Mouse (Mus musculus) heart, embryonic 14.5 days (tissue): ENCODE measurements around the gene N6amt1. TPM values are rescaled to one million over a fixed set of nuclear protein-coding genes. Genes with fewer than 3 reads are reported as not detected.

Source experiments
- ATAC-seq: fragments of 200-750 bp; cut with Nextera tagmentation; 2 replicates; pipeline ENCODE4 v1.8.0; 2017; ENCODE audit warnings: low read depth, moderate TSS enrichment; ENCODE audit not compliant: insufficient number of reproducible peaks, insufficient read depth, low FRiP score
- H3K27ac ChIP-seq, 2 experiments: fragments of 200-500 bp in 1 of 2; fragments of 300-500 bp in 1 of 2; sonication (generic) in 1 of 2; replicated peaks in 1 of 2; 2 replicates each; pipeline ENCODE4 v1.5.1; 2012 to 2014; ENCODE audit warnings: low read depth in 2 of 2, low read length in 2 of 2, control low read depth in 1 of 2, mild to moderate bottlenecking in 1 of 2, mixed read lengths in 1 of 2; ENCODE audit not compliant: control insufficient read depth in 1 of 2, insufficient read depth in 1 of 2
- H3K27me3 ChIP-seq: fragments of 300-500 bp; sonication (generic); 2 replicates; pipeline ENCODE4 v1.6.1; 2014; ENCODE audit warnings: mild to moderate bottlenecking, low read length, control low read depth; ENCODE audit not compliant: control insufficient read depth, insufficient read depth
- H3K36me3 ChIP-seq: fragments of 300-500 bp; sonication (generic); 2 replicates; pipeline ENCODE4 v1.6.1; 2014; ENCODE audit warnings: mild to moderate bottlenecking, control low read depth, low read length, mixed read lengths; ENCODE audit not compliant: control insufficient read depth, insufficient read depth
- H3K4me1 ChIP-seq, 2 experiments: fragments of 200-500 bp in 1 of 2; fragments of 300-500 bp in 1 of 2; sonication (generic) in 1 of 2; 2 replicates each; pipeline ENCODE4 v1.6.1; 2012 to 2014; ENCODE audit warnings: low read length in 2 of 2, control low read depth in 1 of 2, mixed read lengths in 1 of 2; ENCODE audit not compliant: control insufficient read depth in 2 of 2, insufficient read depth in 2 of 2
- H3K4me2 ChIP-seq: fragments of 300-500 bp; sonication (generic); 2 replicates; pipeline ENCODE4 v1.6.1; 2014; ENCODE audit warnings: mild to moderate bottlenecking, low read length
- H3K4me3 ChIP-seq, 2 experiments: fragments of 200-500 bp in 1 of 2; fragments of 300-500 bp in 1 of 2; sonication (generic) in 1 of 2; 2 replicates each; pipeline ENCODE4 v1.5.1; 2012 to 2014; ENCODE audit warnings: low read length in 2 of 2, mild to moderate bottlenecking in 2 of 2, control low read depth in 1 of 2, low read depth in 1 of 2, moderate library complexity in 1 of 2; ENCODE audit not compliant: control insufficient read depth in 1 of 2, insufficient read depth in 1 of 2
- H3K9ac ChIP-seq: fragments of 300-500 bp; sonication (generic); 2 replicates; pipeline ENCODE4 v1.6.1; 2014; ENCODE audit warnings: mild to moderate bottlenecking, low read length
- H3K9me3 ChIP-seq: fragments of 300-500 bp; sonication (generic); 2 replicates; pipeline ENCODE4 v1.6.1; 2016; ENCODE audit warnings: low read length, control low read depth; ENCODE audit not compliant: control insufficient read depth
- WGBS: fragments of 180-500 bp; shearing (Covaris S2); extraction: QIAGEN DNeasy Blood & Tissue Kit; methylation state at CpG from one replicate; pipeline ENCODE4 v1.1.7; 2014; 5-methylcytosine and 5-hydroxymethylcytosine counted together
- polyA plus RNA-seq: library from polyadenylated mRNA; unstranded; fragments of >200 nt; fragmentation: Nextera tagmentation; extraction: Ambion mirVana; gene quantifications from 2 replicates; pipeline ENCODE4 v1.2.1, GENCODE M21; 2014

The N6amt1 gene
- polyA plus RNA-seq, 1 experiment from 2014 or later: 31.5 TPM

DNA sequence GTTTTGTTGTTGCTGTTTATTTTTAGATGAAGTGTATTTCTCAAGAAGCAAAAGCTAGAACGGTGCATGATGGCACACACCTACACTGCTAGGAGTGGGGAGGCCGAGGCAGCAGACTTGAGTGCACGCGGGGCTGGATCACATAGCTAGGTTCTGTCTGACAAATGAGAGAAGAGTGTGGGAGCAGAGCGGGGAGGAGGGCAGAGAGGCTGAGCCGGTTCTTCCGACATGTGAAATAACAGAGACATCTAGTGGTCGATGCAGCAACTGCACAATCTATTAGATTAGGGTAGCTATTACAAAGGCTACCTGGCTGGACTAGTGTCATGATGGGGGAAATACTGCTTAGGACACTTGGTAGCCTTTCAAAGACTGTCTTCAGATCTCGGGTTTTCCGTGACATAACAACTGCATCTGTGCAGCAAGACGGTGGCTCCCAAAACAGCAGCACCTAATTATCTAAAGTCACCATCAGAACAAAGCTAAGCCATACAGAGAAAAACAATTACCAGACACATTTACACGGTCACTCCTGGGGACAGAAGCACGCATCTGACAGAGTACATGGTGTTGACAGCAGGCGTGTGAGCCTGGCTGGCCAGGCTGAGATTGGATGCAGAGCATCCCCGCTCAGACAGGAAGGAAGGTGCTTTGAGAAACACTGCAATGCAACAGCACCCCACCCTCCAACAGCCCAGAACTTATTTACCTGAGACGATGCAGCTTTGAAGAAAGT lies 40.0 kb downstream of the N6amt1 start:
- ATAC-seq: 0 out of 2 replicates have a peak, but pooled peaks have one; percentile 56
- H3K27me3 ChIP-seq: no peaks in the 10 kb centered on the region
- H3K36me3 ChIP-seq: peaks cover 72% of the 10 kb centered on the region
- no peak overlapping the region for H3K4me2 ChIP-seq
- no peaks in the 10 kb centered on the region for H3K9me3 ChIP-seq
- peaks cover 0 to 3% of the 10 kb centered on the region in 2 experiments; a peak in 1 of 4 replicates for H3K4me1 ChIP-seq
- 33% methylated on average over 16 of the region's 16 CpGs for WGBS
- no peak overlapping the region for H3K4me3 ChIP-seq
- no peak overlapping the region for H3K9ac ChIP-seq
- H3K27ac ChIP-seq: no peak overlapping the region

DNA sequence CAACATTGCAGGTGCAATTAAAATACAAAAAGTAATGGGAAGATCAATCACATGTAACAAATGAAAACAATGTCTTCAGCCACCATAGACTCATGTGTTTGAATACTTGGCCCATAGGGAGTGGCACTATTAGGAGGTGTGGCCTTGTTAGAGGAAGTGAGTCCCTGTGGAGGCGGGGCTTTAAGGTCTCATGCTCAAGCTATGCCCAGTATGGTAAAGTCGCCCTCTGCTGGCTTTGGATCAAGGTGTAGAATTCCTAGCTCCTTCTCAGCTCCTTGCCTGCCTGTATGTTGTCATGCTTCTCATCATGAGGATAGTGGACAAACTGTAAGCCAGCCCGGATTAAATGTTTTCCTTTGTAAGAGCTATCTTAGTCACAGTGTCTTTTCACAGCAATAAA lies 51.0 kb downstream of the N6amt1 start:
- Histone ChIP-seq H3K27ac (no peak overlapping the region), H3K36me3 (peaks cover 94% of the 10 kb centered on the region), H3K4me3 (no peak overlapping the region), H3K9ac (no peak overlapping the region), H3K4me1 (no peaks in the 10 kb centered on the region), H3K4me2 (no peak overlapping the region), H3K27me3 (no peaks in the 10 kb centered on the region), H3K9me3 (no peaks in the 10 kb centered on the region)
- WGBS: 85% methylated on average over 3 of the region's 3 CpGs
- ATAC-seq: no peak

Other genes starting within 250 kb of the N6amt1 start
- 22.1 and 24.6 TPM in 2 replicates for gene Ltn1, start 78.4 kb downstream of the N6amt1 start, polyA plus RNA-seq
- gene Rwdd2b, start 86.4 kb downstream of the N6amt1 start, polyA plus RNA-seq: 11.0 and 12.3 TPM in 2 replicates
- gene Usp16, start 100.5 kb downstream of the N6amt1 start, polyA plus RNA-seq: 39.1 and 45.9 TPM in 2 replicates
- gene Cct8, start 141.7 kb downstream of the N6amt1 start, polyA plus RNA-seq: 308 and 311 TPM in 2 replicates
- gene Map3k7cl, start 199.1 kb downstream of the N6amt1 start, polyA plus RNA-seq: 0.59 and 0.70 TPM in 2 replicates